In genomic region chr17:35024691-35025488, GRCm38 (mm10) we compare ENCODE assay signal across 14 mouse cellular contexts. TPM values are rescaled to one million over a fixed set of nuclear protein-coding genes. Genes with fewer than 3 reads are reported as not detected.
DNase-seq lines count a peak whose midpoint lies in the region; ATAC-seq and TF ChIP-seq lines count a peak whose summit lies in the region.
"Had no signal": no experiment of that assay in that cellular context is flagged by ENCODE, and none has a peak within 500 bp of the region (broad histone marks: within the 10 kb centered on the region; RNA-seq: fewer than 3 reads in every experiment).

No protein-coding gene starts in this region.

- intact Hi-C loops in heart, postnatal 14 days (cut with DNase I) = no loop called here

- TF ChIP-seq EP300 in stomach, postnatal 0 days (optimal IDR thresholded peaks at IDR 0.05) = no peak

- no peak for TF ChIP-seq CTCF in forebrain, postnatal 0 days (IDR thresholded peaks at IDR 0.05; ENCODE audit: low read depth)
- no peak for TF ChIP-seq CTCF in stomach, postnatal 0 days (IDR thresholded peaks at IDR 0.05; ENCODE audit: low read depth)

- no peaks in the 10 kb centered on the region for H3K9me3 ChIP-seq in forebrain, embryonic 10.5 days
- no peaks in the 10 kb centered on the region for H3K9me3 ChIP-seq in forebrain, postnatal 0 days (ENCODE audit: low read length)
- H3K9me3 ChIP-seq in heart, embryonic 15.5 days (replicated peaks) = no peaks in the 10 kb centered on the region
- H3K9me3 ChIP-seq in midbrain, embryonic 10.5 days (replicated peaks) = no peaks in the 10 kb centered on the region
- no peaks in the 10 kb centered on the region for H3K9me3 ChIP-seq in midbrain, embryonic 15.5 days
- no peaks in the 10 kb centered on the region for H3K9me3 ChIP-seq in stomach, postnatal 0 days (ENCODE audit: control insufficient read depth, low read length)
- H3K9me3 ChIP-seq: liver, embryonic 15.5 days had no signal

- DNase-seq in forebrain, embryonic 10.5 days (ENCODE audit: extremely low spot score, low spot score) = no peak
- DNase-seq in forebrain, postnatal 0 days = no peak
- DNase-seq in heart, postnatal 14 days = no peak
- DNase-seq in midbrain, embryonic 10.5 days (ENCODE audit: low spot score) = no peak
- DNase-seq in stomach, postnatal 0 days (ENCODE audit: low spot score) = no peak
- DNase-seq in cerebellum, adult 8-10 months = no peak
- DNase-seq: cerebellum, adult 2 months; kidney, adult 8-10 months had no signal

- no peak overlapping the region; the same call in 1 of the 2 replicates for H3K4me3 ChIP-seq in forebrain, embryonic 10.5 days
- no peak overlapping the region for H3K4me3 ChIP-seq in forebrain, postnatal 0 days (ENCODE audit: low read depth, low read length)
- no peak overlapping the region for H3K4me3 ChIP-seq in heart, embryonic 15.5 days
- H3K4me3 ChIP-seq in midbrain, embryonic 10.5 days = no peak overlapping the region
- H3K4me3 ChIP-seq in midbrain, embryonic 15.5 days = no peak overlapping the region
- no peak overlapping the region for H3K4me3 ChIP-seq in stomach, postnatal 0 days (ENCODE audit: low read depth, low read length)
- H3K4me3 ChIP-seq: left cerebral cortex, adult 2 months; liver, embryonic 15.5 days had no signal

- 61% methylated on average over 10 of the region's 10 CpGs for WGBS in forebrain, embryonic 10.5 days
- WGBS in forebrain, postnatal 0 days = 64% methylated on average over 8 of the region's 10 CpGs
- 50% methylated on average over 8 of the region's 10 CpGs for WGBS in heart, embryonic 15.5 days
- WGBS in midbrain, embryonic 10.5 days = 67% methylated on average over 9 of the region's 10 CpGs
- 66% methylated on average over 8 of the region's 10 CpGs for WGBS in midbrain, embryonic 15.5 days
- 44% methylated on average over 10 of the region's 10 CpGs for WGBS in stomach, postnatal 0 days

- H3K36me3 ChIP-seq in forebrain, embryonic 10.5 days (replicated peaks) = no peaks in the 10 kb centered on the region
- no peaks in the 10 kb centered on the region for H3K36me3 ChIP-seq in forebrain, postnatal 0 days (ENCODE audit: insufficient read depth)
- H3K36me3 ChIP-seq in heart, embryonic 15.5 days = no peaks in the 10 kb centered on the region
- peaks cover 4% of the 10 kb centered on the region; the same call in 1 of the 2 replicates for H3K36me3 ChIP-seq in midbrain, embryonic 10.5 days
- no peaks in the 10 kb centered on the region for H3K36me3 ChIP-seq in midbrain, embryonic 15.5 days (replicated peaks)
- H3K36me3 ChIP-seq in stomach, postnatal 0 days (ENCODE audit: control insufficient read depth, insufficient read depth, low read length) = no peaks in the 10 kb centered on the region
- H3K36me3 ChIP-seq: liver, embryonic 15.5 days had no signal

- H3K27me3 ChIP-seq in forebrain, embryonic 10.5 days (ENCODE audit: poor library complexity, severe bottlenecking) = no peaks in the 10 kb centered on the region
- H3K27me3 ChIP-seq in forebrain, postnatal 0 days (ENCODE audit: insufficient read depth, low read length) = no peaks in the 10 kb centered on the region; the same call in 1 of the 2 replicates
- H3K27me3 ChIP-seq in heart, embryonic 15.5 days = no peaks in the 10 kb centered on the region; the same call in 1 of the 2 replicates
- no peaks in the 10 kb centered on the region for H3K27me3 ChIP-seq in midbrain, embryonic 10.5 days (ENCODE audit: low read depth, poor library complexity, severe bottlenecking)
- H3K27me3 ChIP-seq in midbrain, embryonic 15.5 days (replicated peaks) = no peaks in the 10 kb centered on the region
- H3K27me3 ChIP-seq in stomach, postnatal 0 days (ENCODE audit: control insufficient read depth, insufficient read depth, low read length) = no peaks in the 10 kb centered on the region
- H3K27me3 ChIP-seq: liver, embryonic 15.5 days had no signal

- ATAC-seq in forebrain, postnatal 0 days = no peak
- no peak for ATAC-seq in heart, embryonic 15.5 days (replicated peaks; ENCODE audit: insufficient number of reproducible peaks, insufficient read depth, low FRiP score, low read depth)
- no peak for ATAC-seq in midbrain, embryonic 15.5 days (replicated peaks)
- ATAC-seq in stomach, postnatal 0 days (ENCODE audit: low FRiP score, low TSS enrichment) = no peak

- no peak overlapping the region for H3K9ac ChIP-seq in forebrain, postnatal 0 days
- 0 out of 2 replicates have a peak overlapping the region, but pooled peaks have one; percentile 12 for H3K9ac ChIP-seq in heart, embryonic 15.5 days
- H3K9ac ChIP-seq in midbrain, embryonic 15.5 days = no peak overlapping the region
- peak overlapping the region; percentile 23; the same call in 1 of the 2 replicates for H3K9ac ChIP-seq in stomach, postnatal 0 days (ENCODE audit: low read length)
- H3K9ac ChIP-seq: hindbrain, embryonic 14.5 days had no signal

- peak overlapping the region; percentile 66; the same call in 1 of the 2 replicates for H3K27ac ChIP-seq in forebrain, embryonic 10.5 days
- H3K27ac ChIP-seq in forebrain, postnatal 0 days (ENCODE audit: low read depth, low read length) = no peak overlapping the region
- H3K27ac ChIP-seq in heart, embryonic 15.5 days = no peak overlapping the region
- peak overlapping the region; percentile 60 for H3K27ac ChIP-seq in midbrain, embryonic 10.5 days (replicated peaks)
- no peak overlapping the region for H3K27ac ChIP-seq in midbrain, embryonic 15.5 days
- no peak overlapping the region; the same call in 1 of the 2 replicates for H3K27ac ChIP-seq in stomach, postnatal 0 days (replicated peaks)
- H3K27ac ChIP-seq: hindbrain, embryonic 14.5 days; left cerebral cortex, adult 2 months; liver, embryonic 15.5 days had no signal

- H3K4me1 ChIP-seq in forebrain, embryonic 10.5 days = peaks cover 68% of the 10 kb centered on the region
- peaks cover 4% of the 10 kb centered on the region; the same call in 1 of the 2 replicates for H3K4me1 ChIP-seq in forebrain, postnatal 0 days (ENCODE audit: insufficient read depth)
- H3K4me1 ChIP-seq in heart, embryonic 15.5 days (replicated peaks) = peaks cover 42% of the 10 kb centered on the region
- H3K4me1 ChIP-seq in midbrain, embryonic 10.5 days = peaks cover 71% of the 10 kb centered on the region
- peaks cover 13% of the 10 kb centered on the region for H3K4me1 ChIP-seq in midbrain, embryonic 15.5 days
- H3K4me1 ChIP-seq in stomach, postnatal 0 days (replicated peaks; ENCODE audit: control insufficient read depth, insufficient read depth) = no peaks in the 10 kb centered on the region; the same call in 1 of the 2 replicates

- no peak overlapping the region for H3K4me2 ChIP-seq in forebrain, postnatal 0 days (ENCODE audit: low read depth)
- H3K4me2 ChIP-seq in heart, embryonic 15.5 days = no peak overlapping the region
- no peak overlapping the region for H3K4me2 ChIP-seq in midbrain, embryonic 15.5 days
- H3K4me2 ChIP-seq in stomach, postnatal 0 days (replicated peaks; ENCODE audit: low read depth) = no peak overlapping the region
- H3K4me2 ChIP-seq: hindbrain, embryonic 14.5 days; midbrain, embryonic 11.5 days had no signal

RNA-seq across cellular contexts. Expression of gene Sapcd1, which starts 2.9 kb away (rescaled TPM):
- polyA plus RNA-seq in forebrain, embryonic 10.5 days (2016; fragmentation: Nextera tagmentation; extraction: Ambion mirVana) = 3.0 and 4.1 TPM in 2 replicates
- 2.2 and 2.7 TPM in 2 replicates for total RNA-seq in forebrain, postnatal 0 days (2014; rRNA removed)
- 1.6 TPM in 2 replicates for polyA plus RNA-seq in forebrain, postnatal 0 days (2015; fragmentation: Nextera tagmentation; extraction: Ambion mirVana)
- 1.4 and 2.8 TPM in 2 replicates for polyA plus RNA-seq in heart, embryonic 15.5 days (2015; fragmentation: Nextera tagmentation; extraction: Ambion mirVana)
- total RNA-seq in heart, postnatal 14 days (2021) = under 1 TPM; 0.34 to 0.48 TPM
- 7.1 and 7.7 TPM in 2 replicates for polyA plus RNA-seq in midbrain, embryonic 10.5 days (2016; fragmentation: Nextera tagmentation; extraction: Ambion mirVana)
- polyA plus RNA-seq in midbrain, embryonic 15.5 days (2015; fragmentation: Nextera tagmentation; extraction: Ambion mirVana) = 2.5 and 2.7 TPM in 2 replicates
- polyA plus RNA-seq in stomach, postnatal 0 days (2015; fragmentation: Nextera tagmentation; extraction: Ambion mirVana) = 8.0 and 8.2 TPM in 2 replicates

RNA-seq across cellular contexts. Expression of gene Vwa7, which starts 8.5 kb away (rescaled TPM):
- 0.19 and 0.22 TPM in 2 replicates for polyA plus RNA-seq in forebrain, embryonic 10.5 days (2016; fragmentation: Nextera tagmentation; extraction: Ambion mirVana)
- total RNA-seq in forebrain, postnatal 0 days (2014; rRNA removed) = 0.14 and 0.31 TPM in 2 replicates
- 0.08 TPM in 1 of 2 replicates, not detected in the other for polyA plus RNA-seq in forebrain, postnatal 0 days (2015; fragmentation: Nextera tagmentation; extraction: Ambion mirVana)
- polyA plus RNA-seq in heart, embryonic 15.5 days (2015; fragmentation: Nextera tagmentation; extraction: Ambion mirVana) = 0.24 and 0.31 TPM in 2 replicates
- total RNA-seq in heart, postnatal 14 days (2021) = 1 to 10 TPM; 5.3 to 5.9 TPM
- polyA plus RNA-seq in midbrain, embryonic 10.5 days (2016; fragmentation: Nextera tagmentation; extraction: Ambion mirVana) = 0.19 and 0.28 TPM in 2 replicates
- 0.06 and 0.15 TPM in 2 replicates for polyA plus RNA-seq in midbrain, embryonic 15.5 days (2015; fragmentation: Nextera tagmentation; extraction: Ambion mirVana)
- polyA plus RNA-seq in stomach, postnatal 0 days (2015; fragmentation: Nextera tagmentation; extraction: Ambion mirVana) = 0.28 and 0.36 TPM in 2 replicates

RNA-seq across cellular contexts. Expression of gene Msh5, which starts 21.7 kb away (rescaled TPM):
- 4.3 and 5.1 TPM in 2 replicates for polyA plus RNA-seq in forebrain, embryonic 10.5 days (2016; fragmentation: Nextera tagmentation; extraction: Ambion mirVana)
- total RNA-seq in forebrain, postnatal 0 days (2014; rRNA removed) = 1.3 and 2.2 TPM in 2 replicates
- 1.1 and 1.3 TPM in 2 replicates for polyA plus RNA-seq in forebrain, postnatal 0 days (2015; fragmentation: Nextera tagmentation; extraction: Ambion mirVana)
- polyA plus RNA-seq in heart, embryonic 15.5 days (2015; fragmentation: Nextera tagmentation; extraction: Ambion mirVana) = 2.7 and 3.8 TPM in 2 replicates
- 1 to 10 TPM; 1.6 to 2.0 TPM for total RNA-seq in heart, postnatal 14 days (2021)
- polyA plus RNA-seq in midbrain, embryonic 10.5 days (2016; fragmentation: Nextera tagmentation; extraction: Ambion mirVana) = 5.4 and 6.3 TPM in 2 replicates
- polyA plus RNA-seq in midbrain, embryonic 15.5 days (2015; fragmentation: Nextera tagmentation; extraction: Ambion mirVana) = 1.6 and 3.3 TPM in 2 replicates
- 1.9 and 2.7 TPM in 2 replicates for polyA plus RNA-seq in stomach, postnatal 0 days (2015; fragmentation: Nextera tagmentation; extraction: Ambion mirVana)

RNA-seq across cellular contexts. Expression of gene Vars, which starts 24.1 kb away (rescaled TPM):
- 229 and 234 TPM in 2 replicates for polyA plus RNA-seq in forebrain, embryonic 10.5 days (2016; fragmentation: Nextera tagmentation; extraction: Ambion mirVana)
- total RNA-seq in forebrain, postnatal 0 days (2014; rRNA removed) = 84.4 and 93.4 TPM in 2 replicates
- polyA plus RNA-seq in forebrain, postnatal 0 days (2015; fragmentation: Nextera tagmentation; extraction: Ambion mirVana) = 36.7 and 45.4 TPM in 2 replicates
- polyA plus RNA-seq in heart, embryonic 15.5 days (2015; fragmentation: Nextera tagmentation; extraction: Ambion mirVana) = 43.0 and 89.7 TPM in 2 replicates
- 10 to 100 TPM; 24.5 to 26.0 TPM for total RNA-seq in heart, postnatal 14 days (2021)
- 177 and 210 TPM in 2 replicates for polyA plus RNA-seq in midbrain, embryonic 10.5 days (2016; fragmentation: Nextera tagmentation; extraction: Ambion mirVana)
- 63.1 and 70.2 TPM in 2 replicates for polyA plus RNA-seq in midbrain, embryonic 15.5 days (2015; fragmentation: Nextera tagmentation; extraction: Ambion mirVana)
- 35.5 and 40.2 TPM in 2 replicates for polyA plus RNA-seq in stomach, postnatal 0 days (2015; fragmentation: Nextera tagmentation; extraction: Ambion mirVana)

RNA-seq across cellular contexts. Expression of gene Clic1, which starts 24.9 kb away (rescaled TPM):
- 174 and 179 TPM in 2 replicates for polyA plus RNA-seq in forebrain, embryonic 10.5 days (2016; fragmentation: Nextera tagmentation; extraction: Ambion mirVana)
- total RNA-seq in forebrain, postnatal 0 days (2014; rRNA removed) = 26.8 and 29.3 TPM in 2 replicates
- polyA plus RNA-seq in forebrain, postnatal 0 days (2015; fragmentation: Nextera tagmentation; extraction: Ambion mirVana) = 47.9 and 50.5 TPM in 2 replicates
- 307 and 332 TPM in 2 replicates for polyA plus RNA-seq in heart, embryonic 15.5 days (2015; fragmentation: Nextera tagmentation; extraction: Ambion mirVana)
- 10 to 100 TPM; 61.6 to 72.9 TPM for total RNA-seq in heart, postnatal 14 days (2021)
- 216 and 217 TPM in 2 replicates for polyA plus RNA-seq in midbrain, embryonic 10.5 days (2016; fragmentation: Nextera tagmentation; extraction: Ambion mirVana)
- 62.4 and 72.1 TPM in 2 replicates for polyA plus RNA-seq in midbrain, embryonic 15.5 days (2015; fragmentation: Nextera tagmentation; extraction: Ambion mirVana)
- polyA plus RNA-seq in stomach, postnatal 0 days (2015; fragmentation: Nextera tagmentation; extraction: Ambion mirVana) = 344 and 360 TPM in 2 replicates

Comparison
In these comparisons a context has a peak if more than half of its experiments do, and no peak if none do; other contexts are left out.
1. H3K27ac ChIP-seq: peak in forebrain, embryonic 10.5 days (single experiment) and midbrain, embryonic 10.5 days (single experiment); none in forebrain, postnatal 0 days (single experiment), heart, embryonic 15.5 days (single experiment), midbrain, embryonic 15.5 days (single experiment) and stomach, postnatal 0 days (single experiment).
2. H3K9ac ChIP-seq: peak in heart, embryonic 15.5 days (single experiment) and stomach, postnatal 0 days (single experiment); none in forebrain, postnatal 0 days (single experiment) and midbrain, embryonic 15.5 days (single experiment).